Mouse (Mus musculus): ENCODE measurements around the gene Ctnnd2. TPM values are rescaled to one million over a fixed set of nuclear protein-coding genes. Genes with fewer than 3 reads are reported as not detected.

The Ctnnd2 gene
- polyA plus RNA-seq, 1 experiment from 2014 or later, result 0.15 TPM

DNA sequence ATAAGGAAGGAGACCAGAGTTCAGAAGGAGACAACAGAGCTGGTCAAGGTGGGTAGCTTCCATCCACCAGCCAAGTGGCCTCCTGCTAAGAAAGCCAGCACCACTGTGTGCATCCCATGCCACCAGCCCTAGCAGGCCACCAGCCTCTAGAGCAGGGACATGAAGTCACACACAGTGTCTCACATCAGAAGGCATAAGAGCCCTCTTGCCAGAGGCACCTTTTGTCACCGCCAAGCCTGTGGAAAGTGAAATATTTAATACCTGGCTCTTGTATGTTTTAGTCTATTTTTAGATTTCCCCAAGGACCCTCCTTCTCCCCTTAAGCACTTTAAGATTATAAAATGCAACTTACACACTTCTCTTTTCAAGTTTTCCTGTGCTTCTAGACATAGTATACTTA, 802.0 kb downstream of the Ctnnd2 start:
- no peak overlapping the region for H3K27ac ChIP-seq (ENCODE audit: low read depth)
- no peak for TF ChIP-seq CTCF (IDR thresholded peaks at IDR 0.05; ENCODE audit: low read depth)
- TF ChIP-seq EP300 (IDR thresholded peaks at IDR 0.05; ENCODE audit: low read depth), result no peak
- H3K9ac ChIP-seq (replicated peaks), result no peak overlapping the region
- no peaks in the 10 kb centered on the region for H3K27me3 ChIP-seq (ENCODE audit: insufficient read depth, low read length)
- ATAC-seq (no peak), DNase-seq (no peak)
- WGBS (ENCODE audit: insufficient replicate concordance), result 77% methylated on average over 1 of the region's 1 CpGs
- H3K4me2 ChIP-seq (ENCODE audit: low read depth, low read length), result no peak overlapping the region
- H3K4me3 ChIP-seq (ENCODE audit: low read depth, low read length), result no peak overlapping the region
- H3K36me3 ChIP-seq (replicated peaks; ENCODE audit: insufficient read depth, low read length), result no peaks in the 10 kb centered on the region
- H3K9me3 ChIP-seq (ENCODE audit: low read length), result no peaks in the 10 kb centered on the region
- H3K4me1 ChIP-seq (ENCODE audit: insufficient read depth), result no peaks in the 10 kb centered on the region

DNA sequence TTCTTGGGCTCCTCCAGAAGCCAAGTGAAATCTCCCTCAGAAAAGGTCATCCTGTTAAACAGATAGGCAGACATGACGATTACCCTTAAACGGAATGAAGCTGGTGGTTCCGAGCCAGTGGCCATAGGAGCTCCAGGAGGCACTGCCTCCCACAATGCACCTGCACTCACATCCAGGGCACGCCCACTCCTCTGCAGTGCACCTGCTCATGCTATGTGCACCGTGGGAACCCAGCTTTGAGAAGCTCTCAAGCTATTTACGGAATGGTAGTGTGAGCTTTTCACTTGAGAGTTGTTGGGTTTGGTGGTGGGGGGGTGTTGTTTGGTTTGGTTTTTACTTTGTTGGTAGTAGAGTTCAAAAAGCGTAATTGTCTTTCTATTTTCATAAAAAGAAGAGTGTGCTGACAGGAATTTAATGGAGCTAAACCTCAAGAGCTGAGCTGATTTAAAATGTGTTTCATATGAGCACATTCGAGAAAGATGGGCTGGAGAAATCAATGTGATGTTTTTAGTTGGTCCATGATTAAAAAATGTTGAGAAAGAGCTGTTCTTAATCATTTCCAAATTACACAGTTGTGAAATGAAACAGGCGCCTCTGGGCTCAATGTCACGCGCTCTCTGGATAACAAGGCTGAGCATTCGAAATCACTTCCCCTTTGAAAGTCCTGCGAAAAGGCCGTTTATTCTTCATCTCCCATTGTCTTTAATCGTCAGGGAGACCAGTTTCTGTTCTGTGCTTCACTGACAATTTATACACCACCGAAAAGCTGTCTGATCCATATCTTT, 802.8 kb downstream of the Ctnnd2 start:
- 74% methylated on average over 16 of the region's 16 CpGs for WGBS (ENCODE audit: insufficient replicate concordance)
- Histone ChIP-seq H3K27ac (ENCODE audit: low read depth) (no peak overlapping the region), H3K9ac (replicated peaks) (no peak overlapping the region), H3K4me1 (ENCODE audit: insufficient read depth) (no peaks in the 10 kb centered on the region), H3K4me2 (ENCODE audit: low read depth, low read length) (no peak overlapping the region), H3K36me3 (replicated peaks; ENCODE audit: insufficient read depth, low read length) (no peaks in the 10 kb centered on the region), H3K4me3 (ENCODE audit: low read depth, low read length) (no peak overlapping the region), H3K27me3 (ENCODE audit: insufficient read depth, low read length) (no peaks in the 10 kb centered on the region), H3K9me3 (ENCODE audit: low read length) (no peaks in the 10 kb centered on the region)
- no peak for TF ChIP-seq CTCF (IDR thresholded peaks at IDR 0.05; ENCODE audit: low read depth)
- no peak for TF ChIP-seq EP300 (IDR thresholded peaks at IDR 0.05; ENCODE audit: low read depth)
- DNase-seq (no peak), ATAC-seq (no peak)

- Histone ChIP-seq H3K4me3 (ENCODE audit: low read depth, low read length) (no peak overlapping the region), H3K36me3 (replicated peaks; ENCODE audit: insufficient read depth, low read length) (no peaks in the 10 kb centered on the region), H3K9ac (replicated peaks) (no peak overlapping the region), H3K4me2 (ENCODE audit: low read depth, low read length) (no peak overlapping the region), H3K4me1 (ENCODE audit: insufficient read depth) (no peaks in the 10 kb centered on the region), H3K9me3 (ENCODE audit: low read length) (no peaks in the 10 kb centered on the region), H3K27me3 (ENCODE audit: insufficient read depth, low read length) (no peaks in the 10 kb centered on the region), H3K27ac (ENCODE audit: low read depth) (no peak overlapping the region)
- TF ChIP-seq EP300 (IDR thresholded peaks at IDR 0.05; ENCODE audit: low read depth) (no peak), CTCF (IDR thresholded peaks at IDR 0.05; ENCODE audit: low read depth) (no peak)
- WGBS (ENCODE audit: insufficient replicate concordance), result 78% methylated on average over 11 of the region's 11 CpGs
- DNase-seq (no peak), ATAC-seq (no peak)
These were observed 804.9 kb downstream of the Ctnnd2 start for GRCm38 (mm10) chr15:30977166-30977740.

DNA sequence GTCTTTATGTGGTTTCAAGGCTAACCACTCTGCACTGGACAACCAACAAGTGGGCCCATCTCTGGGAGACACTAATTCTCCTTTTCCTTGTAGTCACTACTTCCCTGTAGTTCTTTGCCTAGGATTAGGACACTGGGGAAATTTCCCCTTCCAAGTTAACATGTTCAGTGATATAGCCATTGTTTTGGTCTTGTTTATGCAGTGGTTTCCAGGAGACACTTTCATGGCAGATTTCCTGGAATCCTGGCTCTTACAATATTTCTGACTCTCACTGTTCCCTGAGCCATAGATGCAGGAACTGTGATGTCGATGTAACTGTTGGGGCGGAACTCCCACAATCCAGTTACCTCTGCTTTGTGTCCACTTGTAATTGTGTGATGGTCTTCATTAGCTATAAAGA, 814.5 kb downstream of the Ctnnd2 start:
- Histone ChIP-seq H3K9ac (replicated peaks) (no peak overlapping the region), H3K27me3 (ENCODE audit: insufficient read depth, low read length) (no peaks in the 10 kb centered on the region), H3K4me2 (ENCODE audit: low read depth, low read length) (no peak overlapping the region), H3K4me3 (ENCODE audit: low read depth, low read length) (no peak overlapping the region), H3K4me1 (ENCODE audit: insufficient read depth) (no peaks in the 10 kb centered on the region), H3K36me3 (replicated peaks; ENCODE audit: insufficient read depth, low read length) (no peaks in the 10 kb centered on the region), H3K9me3 (ENCODE audit: low read length) (no peaks in the 10 kb centered on the region), H3K27ac (ENCODE audit: low read depth) (no peak overlapping the region)
- ATAC-seq, result no peak
- no peak for DNase-seq
- TF ChIP-seq EP300 (IDR thresholded peaks at IDR 0.05; ENCODE audit: low read depth) (no peak), CTCF (IDR thresholded peaks at IDR 0.05; ENCODE audit: low read depth) (no peak)
- 77% methylated on average over 2 of the region's 2 CpGs for WGBS (ENCODE audit: insufficient replicate concordance)

DNA sequence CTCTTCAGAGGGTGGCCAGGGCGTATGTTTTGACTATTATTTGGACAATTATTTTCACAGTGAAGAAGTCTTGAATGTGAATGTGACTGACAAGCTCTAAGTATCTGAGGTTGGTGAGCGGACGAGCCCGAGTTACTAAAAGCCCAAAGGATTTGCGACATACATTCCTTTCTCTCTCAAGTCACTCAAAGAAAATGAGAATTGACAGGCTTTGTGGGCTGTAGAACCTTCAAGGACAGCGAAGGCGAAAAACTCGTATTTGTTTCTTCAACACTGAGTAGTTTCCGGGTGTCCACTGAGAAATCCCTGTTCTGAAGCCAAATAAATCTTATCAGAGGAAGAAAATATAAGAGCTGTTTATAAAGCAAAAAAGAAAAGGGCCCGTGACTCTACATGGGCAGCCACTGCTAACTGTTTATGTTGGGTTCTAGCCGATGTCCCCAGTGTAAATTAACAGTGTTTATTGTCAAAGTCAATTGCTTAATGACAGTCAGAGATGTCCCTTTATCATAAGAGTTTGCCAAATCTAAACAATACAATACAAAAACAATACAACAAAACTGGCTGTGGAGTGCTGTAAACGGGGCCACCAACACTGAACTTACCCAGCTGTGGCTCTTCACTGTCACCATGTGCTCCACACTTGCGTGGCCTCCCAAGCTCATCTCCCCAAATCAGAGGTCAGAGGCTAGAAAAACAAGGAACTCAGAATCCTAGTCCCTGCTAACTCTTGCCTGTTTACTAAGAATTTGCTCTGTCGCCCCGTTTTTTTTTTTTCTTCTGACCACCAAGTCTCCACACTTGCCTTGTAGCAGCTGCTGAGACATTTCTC, 818.2 kb downstream of the Ctnnd2 start:
- H3K9ac ChIP-seq (replicated peaks), result no peak overlapping the region
- ATAC-seq, result no peak
- no peak for DNase-seq
- H3K4me1 ChIP-seq (ENCODE audit: insufficient read depth), result no peaks in the 10 kb centered on the region
- no peak for TF ChIP-seq CTCF (IDR thresholded peaks at IDR 0.05; ENCODE audit: low read depth)
- TF ChIP-seq EP300 (IDR thresholded peaks at IDR 0.05; ENCODE audit: low read depth), result no peak
- H3K27ac ChIP-seq (ENCODE audit: low read depth), result no peak overlapping the region
- H3K27me3 ChIP-seq (ENCODE audit: insufficient read depth, low read length), result no peaks in the 10 kb centered on the region
- H3K4me3 ChIP-seq (ENCODE audit: low read depth, low read length), result no peak overlapping the region
- H3K9me3 ChIP-seq (ENCODE audit: low read length), result no peaks in the 10 kb centered on the region
- 67% methylated on average over 15 of the region's 15 CpGs for WGBS (ENCODE audit: insufficient replicate concordance)
- H3K4me2 ChIP-seq (ENCODE audit: low read depth, low read length), result no peak overlapping the region
- no peaks in the 10 kb centered on the region for H3K36me3 ChIP-seq (replicated peaks; ENCODE audit: insufficient read depth, low read length)

DNA sequence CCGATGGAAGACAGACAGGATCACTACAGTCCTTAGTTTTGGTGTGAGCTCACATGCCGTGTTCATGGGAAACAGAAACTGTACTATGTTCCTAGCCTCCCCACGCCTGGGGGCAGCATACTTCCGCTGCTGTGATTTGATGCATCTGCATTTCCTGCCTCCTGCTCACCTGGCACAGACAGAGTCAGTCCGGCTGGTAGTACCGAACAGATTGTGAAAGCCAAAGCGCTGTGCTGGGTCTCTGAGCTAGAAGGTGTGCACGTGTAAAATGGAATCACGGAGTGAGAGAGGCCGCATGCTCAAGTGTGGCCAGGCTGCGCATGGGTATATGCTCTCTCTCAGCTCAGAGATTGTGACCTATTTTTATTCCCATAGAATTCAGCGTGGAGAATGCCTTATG, 820.0 kb downstream of the Ctnnd2 start:
- DNase-seq (no peak), ATAC-seq (no peak)
- no peaks in the 10 kb centered on the region for H3K36me3 ChIP-seq (replicated peaks; ENCODE audit: insufficient read depth, low read length)
- no peaks in the 10 kb centered on the region for H3K27me3 ChIP-seq (ENCODE audit: insufficient read depth, low read length)
- WGBS (ENCODE audit: insufficient replicate concordance), result 83% methylated on average over 12 of the region's 12 CpGs
- no peak for TF ChIP-seq EP300 (IDR thresholded peaks at IDR 0.05; ENCODE audit: low read depth)
- no peak for TF ChIP-seq CTCF (IDR thresholded peaks at IDR 0.05; ENCODE audit: low read depth)
- no peaks in the 10 kb centered on the region for H3K4me1 ChIP-seq (ENCODE audit: insufficient read depth)
- H3K4me3 ChIP-seq (ENCODE audit: low read depth, low read length), result no peak overlapping the region
- H3K27ac ChIP-seq (ENCODE audit: low read depth), result no peak overlapping the region
- no peak overlapping the region for H3K4me2 ChIP-seq (ENCODE audit: low read depth, low read length)
- H3K9me3 ChIP-seq (ENCODE audit: low read length), result no peaks in the 10 kb centered on the region
- no peak overlapping the region for H3K9ac ChIP-seq (replicated peaks)

Data from liver, postnatal 0 days (tissue).